Mouse (Mus musculus) hindbrain, postnatal 0 days (tissue): ENCODE measurements around the gene Phpt1. TPM values are rescaled to one million over a fixed set of nuclear protein-coding genes. Genes with fewer than 3 reads are reported as not detected.
"Not testable (repeated sequence)": the region's sequence is repeated elsewhere in the genome, so short reads cannot be mapped to it uniquely, and the experiment has no call there.

Experiments used
- ATAC-seq: fragments of 200-750 bp; cut with Nextera tagmentation; 2 replicates; pipeline ENCODE4 v1.8.0; 2017; ENCODE audit warnings: mild to moderate bottlenecking, moderate TSS enrichment, moderate library complexity
- DNase-seq: peaks from one replicate; pipeline ENCODE4 v3.0.0-alpha.2; 2015; ENCODE audit warnings: low spot score
- H3K27ac ChIP-seq: fragments of 300-500 bp; sonication (generic); 2 replicates; pipeline ENCODE4 v1.5.1; 2014; ENCODE audit warnings: mild to moderate bottlenecking
- H3K27me3 ChIP-seq: fragments of 300-500 bp; sonication (generic); 2 replicates; pipeline ENCODE4 v1.6.1; 2014; ENCODE audit warnings: low read length, mixed read lengths; ENCODE audit not compliant: insufficient read depth
- H3K36me3 ChIP-seq: fragments of 300-500 bp; sonication (generic); 2 replicates; pipeline ENCODE4 v1.6.1; 2014; ENCODE audit warnings: low read length, mixed read lengths; ENCODE audit not compliant: insufficient read depth
- H3K4me1 ChIP-seq: fragments of 300-500 bp; sonication (generic); 2 replicates; pipeline ENCODE4 v1.6.1; 2014; ENCODE audit warnings: antibody characterized with exemption, low read length, mixed read lengths; ENCODE audit not compliant: insufficient read depth
- H3K4me2 ChIP-seq: fragments of 300-500 bp; sonication (generic); 2 replicates; pipeline ENCODE4 v1.6.1; 2014; ENCODE audit warnings: low read depth, mild to moderate bottlenecking, low read length, moderate library complexity, mixed read lengths
- H3K4me3 ChIP-seq: fragments of 300-500 bp; sonication (generic); 2 replicates; pipeline ENCODE4 v1.5.1; 2014; ENCODE audit warnings: low read length
- H3K9ac ChIP-seq: fragments of 300-500 bp; sonication (generic); replicated peaks from 2 replicates; pipeline ENCODE4 v1.6.1; 2014; ENCODE audit warnings: mild to moderate bottlenecking, low read length, moderate library complexity, mixed read lengths
- H3K9me3 ChIP-seq: fragments of 300-500 bp; sonication (generic); 2 replicates; pipeline ENCODE4 v1.6.1; 2016; ENCODE audit warnings: low read length, mixed read lengths
- CTCF ChIP-seq: IDR thresholded peaks from 2 replicates; pipeline ENCODE4 v1.5.1; 2016; ENCODE audit warnings: antibody characterized with exemption, control low read depth, low read depth
- WGBS: fragments of 180-500 bp; shearing (Covaris S2); extraction: QIAGEN DNeasy Blood & Tissue Kit; methylation state at CpG from one replicate; pipeline ENCODE4 v1.1.7; 2014; 5-methylcytosine and 5-hydroxymethylcytosine counted together
- polyA plus RNA-seq: library from polyadenylated mRNA; unstranded; fragments of >200 nt; fragmentation: Nextera tagmentation; extraction: Ambion mirVana; gene quantifications from 2 replicates; pipeline ENCODE4 v1.2.1, GENCODE M21; 2015
- total RNA-seq: library from RNA; depleted of rRNA; stranded (reverse); fragments of >200 nt; gene quantifications from 2 replicates; pipeline ENCODE4 v1.2.3, GENCODE M21; 2014

Phpt1 gene
- total and polyA plus RNA-seq, 2 experiments from 2014 or later = 48.2 to 242 TPM

GRCm38 (mm10) chr2:25561946-25562345 lies 13.1 kb downstream of the Phpt1 start:
- no peak for ATAC-seq
- no peak overlapping the region for H3K4me2 ChIP-seq
- H3K27ac ChIP-seq = no peak overlapping the region
- DNase-seq = no peak
- no peaks in the 10 kb centered on the region for H3K9me3 ChIP-seq
- peaks cover 14% of the 10 kb centered on the region for H3K4me1 ChIP-seq
- H3K36me3 ChIP-seq = peaks cover 47% of the 10 kb centered on the region
- TF ChIP-seq CTCF = no peak
- no peak overlapping the region for H3K9ac ChIP-seq
- WGBS = 75% methylated on average over 9 of the region's 9 CpGs
- no peak overlapping the region for H3K4me3 ChIP-seq
- H3K27me3 ChIP-seq = no peaks in the 10 kb centered on the region

GRCm38 (mm10) chr2:25560551-25560950 lies 14.5 kb downstream of the Phpt1 start:
- no peaks in the 10 kb centered on the region for H3K9me3 ChIP-seq
- H3K4me3 ChIP-seq = no peak overlapping the region
- H3K4me1 ChIP-seq = peaks cover 15% of the 10 kb centered on the region
- H3K27me3 ChIP-seq = no peaks in the 10 kb centered on the region
- no peak overlapping the region for H3K9ac ChIP-seq
- TF ChIP-seq CTCF = no peak
- DNase-seq = no peak
- 94% methylated on average over 8 of the region's 8 CpGs for WGBS
- ATAC-seq = no peak
- no peak overlapping the region for H3K4me2 ChIP-seq
- H3K27ac ChIP-seq = no peak overlapping the region
- peaks cover 47% of the 10 kb centered on the region for H3K36me3 ChIP-seq

GRCm38 (mm10) chr2:25558774-25559173 lies 16.2 kb downstream of the Phpt1 start:
- H3K9me3 ChIP-seq = no peaks in the 10 kb centered on the region
- WGBS = 72% methylated on average over 6 of the region's 6 CpGs
- peak overlapping the region; percentile 88; the same call in 1 of the 2 replicates for H3K9ac ChIP-seq
- H3K27me3 ChIP-seq = no peaks in the 10 kb centered on the region
- TF ChIP-seq CTCF = no peak
- peaks cover 15% of the 10 kb centered on the region for H3K4me1 ChIP-seq
- H3K27ac ChIP-seq = no peak overlapping the region
- ATAC-seq = no peak
- H3K4me3 ChIP-seq = peak overlapping the region; percentile 85
- no peak for DNase-seq
- H3K4me2 ChIP-seq = peak overlapping the region; percentile 94
- H3K36me3 ChIP-seq = peaks cover 35% of the 10 kb centered on the region

GRCm38 (mm10) chr2:25557964-25558360 lies 17.1 kb downstream of the Phpt1 start:
- Histone ChIP-seq H3K9ac (peak overlapping the region; percentile 88), H3K27me3 (no peaks in the 10 kb centered on the region), H3K27ac (peak overlapping the region; percentile 79), H3K4me1 (peaks cover 15% of the 10 kb centered on the region), H3K4me3 (peak overlapping the region; percentile 85), H3K36me3 (peaks cover 27% of the 10 kb centered on the region), H3K4me2 (peak overlapping the region; percentile 94), H3K9me3 (no peaks in the 10 kb centered on the region)
- ATAC-seq (no peak), DNase-seq (no peak)
- no peak for TF ChIP-seq CTCF
- WGBS = 0% methylated on average over 23 of the region's 24 CpGs

- peak within 1 kb of the TSS; percentile 88 for H3K9ac ChIP-seq
- peak within 1 kb of the TSS; percentile 85 for H3K4me3 ChIP-seq
- peak; percentile 97 for DNase-seq
- H3K27me3 ChIP-seq = no peaks in the 10 kb centered on the region
- no peak for TF ChIP-seq CTCF
- peak within 1 kb of the TSS; percentile 94 for H3K4me2 ChIP-seq
- peak; percentile 99 for ATAC-seq
- peak within 1 kb of the TSS; percentile 79 for H3K27ac ChIP-seq
- H3K9me3 ChIP-seq = no peaks in the 10 kb centered on the region
- under 1% methylated on average over 61 of the region's 61 CpGs for WGBS
- H3K36me3 ChIP-seq = peaks cover 21% of the 10 kb centered on the region
- H3K4me1 ChIP-seq = peaks cover 15% of the 10 kb centered on the region
These were observed 17.6 kb downstream of the Phpt1 start, which contains the start of gene Edf1 for GRCm38 (mm10) chr2:25557221-25557963. Gene Edf1 (plus strand): TSS chr2:25557847.

- WGBS = 41% methylated on average over 1 of the region's 1 CpGs
These were observed 18.7 kb downstream of the Phpt1 start for GRCm38 (mm10) chr2:25556296-25556695.

GRCm38 (mm10) chr2:25555479-25555878 lies 19.5 kb downstream of the Phpt1 start:
- 53% methylated on average over 2 of the region's 2 CpGs for WGBS
- not testable (repeated sequence) for DNase-seq, H3K4me3 ChIP-seq

More at GRCm38 (mm10) chr2:25556296-25556695, 18.7 kb downstream of the Phpt1 start:
- no peak overlapping the region for H3K27ac ChIP-seq
- H3K9ac ChIP-seq = no peak overlapping the region
- no peaks in the 10 kb centered on the region for H3K9me3 ChIP-seq
- no peak for DNase-seq
- peaks cover 13% of the 10 kb centered on the region; the same call in 1 of the 2 replicates for H3K36me3 ChIP-seq
- H3K4me2 ChIP-seq = no peak overlapping the region
- H3K4me3 ChIP-seq = no peak overlapping the region
- no peak for ATAC-seq
- H3K27me3 ChIP-seq = no peaks in the 10 kb centered on the region
- H3K4me1 ChIP-seq = peaks cover 15% of the 10 kb centered on the region
- no peak for TF ChIP-seq CTCF

GRCm38 (mm10) chr2:25553171-25553786 lies 21.7 kb downstream of the Phpt1 start:
- WGBS = 91% methylated on average over 4 of the region's 4 CpGs
- H3K36me3 ChIP-seq, H3K9ac ChIP-seq, H3K9me3 ChIP-seq, H3K27me3 ChIP-seq, H3K4me2 ChIP-seq, DNase-seq, H3K4me1 ChIP-seq, ATAC-seq, H3K27ac ChIP-seq, H3K4me3 ChIP-seq: not testable (repeated sequence)

More at GRCm38 (mm10) chr2:25555479-25555878, 19.5 kb downstream of the Phpt1 start:
- not testable (repeated sequence) for H3K4me2 ChIP-seq, H3K27ac ChIP-seq, H3K9me3 ChIP-seq, H3K36me3 ChIP-seq, ATAC-seq, H3K27me3 ChIP-seq, H3K9ac ChIP-seq
- TF ChIP-seq CTCF = peak; percentile 11; the same call in 1 of the 2 replicates
- H3K4me1 ChIP-seq = peaks cover 15% of the 10 kb centered on the region
